Mouse (Mus musculus): ENCODE data around the gene Ifnar1. TPM values are rescaled to one million over a fixed set of nuclear protein-coding genes. Genes with fewer than 3 reads are reported as not detected.

Ifnar1 gene
- total RNA-seq, 1 experiment from 2014 or later: 168 TPM

DNA sequence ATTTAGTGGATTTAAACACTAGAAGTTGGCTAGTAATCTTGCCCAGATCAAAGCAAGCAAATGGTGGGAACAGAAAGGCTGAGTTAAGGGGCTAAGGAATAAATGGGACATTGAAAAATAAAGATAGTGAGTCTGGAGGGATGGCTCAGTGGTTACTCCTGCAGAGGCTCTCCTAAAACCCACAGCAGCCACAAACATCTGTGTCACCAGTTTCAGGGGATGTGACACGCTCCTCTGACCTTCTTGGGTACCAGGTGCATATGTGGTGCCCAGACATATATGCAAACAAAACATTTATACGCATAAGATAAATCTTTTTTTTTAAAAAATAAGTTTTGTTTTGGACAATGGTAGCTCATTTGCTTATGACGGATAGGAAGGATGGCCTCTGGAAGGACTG is 25.6 kb upstream of the Ifnar1 start:
- ATAC-seq (ENCODE audit: extremely low read depth, insufficient number of reproducible peaks, low FRiP score, poor library complexity, severe bottlenecking): 0 out of 2 replicates have a peak, but pooled peaks have one; percentile 27

GRCm38 (mm10) chr16:91459841-91460370 is 25.1 kb upstream of the Ifnar1 start:
- no peak for ATAC-seq (ENCODE audit: extremely low read depth, insufficient number of reproducible peaks, low FRiP score, poor library complexity, severe bottlenecking)

DNA sequence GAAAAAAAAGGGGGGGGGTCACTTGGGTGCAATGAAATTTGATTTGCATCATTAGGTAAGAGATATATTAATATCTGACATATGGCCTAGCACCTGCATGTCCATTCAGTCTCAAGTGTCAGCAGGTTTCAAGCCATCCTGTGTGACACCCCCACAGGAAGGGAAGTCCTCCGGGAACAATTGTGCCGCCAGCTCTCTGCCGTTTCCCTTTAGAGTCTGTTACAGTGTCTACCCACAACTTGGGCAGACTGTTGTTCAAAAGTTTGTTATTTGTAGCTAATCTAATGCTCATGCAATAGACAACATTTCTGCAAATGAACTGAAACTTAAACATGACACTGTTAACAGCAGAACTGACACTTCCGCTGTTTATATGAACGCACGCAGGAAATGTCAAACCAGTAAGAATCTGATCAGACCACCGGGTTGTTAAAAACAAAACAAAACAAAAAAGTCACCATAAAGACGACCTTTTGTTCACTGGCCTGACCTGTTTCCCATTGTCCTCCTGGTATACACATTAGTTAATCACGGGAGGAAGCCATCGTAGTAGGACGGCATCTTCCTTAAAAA is 23.9 kb upstream of the Ifnar1 start:
- no peak for ATAC-seq (ENCODE audit: extremely low read depth, insufficient number of reproducible peaks, low FRiP score, poor library complexity, severe bottlenecking)

GRCm38 (mm10) chr16:91461773-91462181 is 23.3 kb upstream of the Ifnar1 start:
- ATAC-seq (ENCODE audit: extremely low read depth, insufficient number of reproducible peaks, low FRiP score, poor library complexity, severe bottlenecking): no peak

GRCm38 (mm10) chr16:91462644-91463043 is 22.4 kb upstream of the Ifnar1 start:
- no peak for ATAC-seq (ENCODE audit: extremely low read depth, insufficient number of reproducible peaks, low FRiP score, poor library complexity, severe bottlenecking)

DNA sequence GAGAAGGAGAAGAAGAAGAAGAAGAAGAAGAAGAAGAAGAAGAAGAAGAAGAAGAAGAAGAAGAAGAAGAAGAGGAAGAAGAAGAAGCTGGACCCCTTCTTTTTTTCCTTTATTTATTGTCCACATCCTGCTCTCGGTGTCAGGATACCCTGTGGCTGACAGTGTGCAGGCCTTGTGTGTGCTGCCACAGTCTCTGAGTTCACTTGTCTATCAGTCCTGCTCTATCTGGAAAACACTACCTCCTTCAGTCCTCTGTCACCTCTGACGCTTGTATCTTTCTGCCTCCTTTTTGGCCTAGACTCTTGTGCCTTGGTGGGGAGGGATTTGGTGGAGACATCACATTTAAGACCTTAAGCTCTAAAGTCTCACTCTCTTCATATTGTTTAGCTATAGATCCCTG is 21.6 kb upstream of the Ifnar1 start:
- ATAC-seq (ENCODE audit: extremely low read depth, insufficient number of reproducible peaks, low FRiP score, poor library complexity, severe bottlenecking): no peak

DNA sequence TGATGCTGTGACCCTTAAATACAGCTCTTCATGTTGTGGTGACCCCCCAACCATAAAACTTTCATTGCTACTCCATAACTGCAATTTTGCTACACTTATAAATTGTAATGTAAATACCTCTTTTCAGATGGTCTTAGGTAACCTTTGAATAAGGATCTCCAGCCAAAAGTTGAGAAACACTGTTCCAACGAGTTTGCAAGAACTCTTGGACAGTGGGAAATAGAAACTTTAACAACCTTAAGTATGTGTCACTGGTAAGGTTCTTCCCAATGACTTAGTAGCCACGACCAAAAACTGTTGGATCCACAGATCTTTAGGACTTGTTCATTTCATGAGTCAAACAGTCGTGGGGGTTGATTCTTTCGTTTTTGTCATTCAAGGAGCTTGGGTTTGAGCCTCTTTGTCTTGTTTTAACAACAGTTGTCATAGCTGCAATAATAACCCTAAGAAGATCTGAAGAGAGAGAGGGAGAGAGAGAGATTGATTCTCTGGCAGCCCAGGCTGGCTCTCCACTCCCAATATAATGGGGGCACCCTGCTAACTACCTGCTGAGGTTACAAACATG is 21.1 kb upstream of the Ifnar1 start:
- ATAC-seq (ENCODE audit: extremely low read depth, insufficient number of reproducible peaks, low FRiP score, poor library complexity, severe bottlenecking): no peak

GRCm38 (mm10) chr16:91464594-91465504 is 20.2 kb upstream of the Ifnar1 start:
- peak; percentile 83 for ATAC-seq (ENCODE audit: extremely low read depth, insufficient number of reproducible peaks, low FRiP score, poor library complexity, severe bottlenecking)

DNA sequence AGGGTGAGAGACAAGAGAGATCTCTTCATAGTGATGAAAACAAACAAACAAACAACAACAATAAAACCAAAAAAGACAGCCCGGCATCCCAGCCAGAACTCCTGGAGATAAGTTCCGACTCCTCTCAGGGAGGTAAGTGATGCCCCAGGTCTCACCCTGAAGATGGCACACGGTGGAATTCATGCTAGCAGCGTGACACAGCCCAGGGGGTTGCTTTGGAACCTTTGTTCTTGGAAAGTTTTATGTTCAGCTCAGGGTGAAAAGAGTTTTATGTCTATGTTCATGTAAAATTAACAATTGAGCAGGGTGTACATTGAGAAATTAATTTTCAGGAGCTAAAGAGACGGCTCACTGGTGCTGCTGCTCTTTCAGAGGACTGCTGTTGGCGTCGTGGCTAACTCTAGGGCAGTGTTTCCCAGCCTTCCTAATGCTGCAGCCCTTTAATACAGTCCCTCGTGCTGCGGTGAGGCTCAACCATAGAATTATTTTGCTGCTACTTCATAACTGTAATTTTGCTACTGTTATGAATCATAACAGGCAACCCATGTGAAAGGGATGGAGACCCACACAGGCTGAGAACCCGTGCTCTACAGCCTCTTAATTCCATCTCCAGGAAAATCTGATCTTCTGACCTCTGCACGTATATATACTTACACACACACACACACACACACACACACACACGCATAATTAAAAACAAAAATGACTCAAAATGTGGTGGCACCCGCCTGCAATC is 19.4 kb upstream of the Ifnar1 start:
- no peak for ATAC-seq (ENCODE audit: extremely low read depth, insufficient number of reproducible peaks, low FRiP score, poor library complexity, severe bottlenecking)

DNA sequence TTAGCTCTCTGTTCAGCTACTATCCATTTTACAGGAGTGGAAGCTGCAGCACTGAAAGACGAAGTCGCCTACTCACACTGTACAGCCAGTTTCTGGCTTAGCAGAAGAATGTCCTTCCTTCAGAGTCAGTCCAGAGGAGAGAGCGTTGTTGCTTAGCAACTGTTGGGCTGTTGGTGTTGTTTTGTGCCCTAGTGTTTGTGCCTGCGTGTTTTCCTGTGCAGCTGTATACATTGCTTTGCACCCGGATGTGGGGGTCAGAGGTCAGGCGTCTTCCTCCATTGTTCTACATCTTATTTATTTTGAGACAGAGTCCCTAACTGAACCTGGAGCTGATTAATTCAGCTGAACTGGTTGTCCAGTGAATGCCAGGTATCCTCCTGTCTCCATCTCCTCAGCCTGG is 18.5 kb upstream of the Ifnar1 start:
- no peak for ATAC-seq (ENCODE audit: extremely low read depth, insufficient number of reproducible peaks, low FRiP score, poor library complexity, severe bottlenecking)

GRCm38 (mm10) chr16:91470470-91470869 is 14.6 kb upstream of the Ifnar1 start:
- ATAC-seq (ENCODE audit: extremely low read depth, insufficient number of reproducible peaks, low FRiP score, poor library complexity, severe bottlenecking): no peak

DNA sequence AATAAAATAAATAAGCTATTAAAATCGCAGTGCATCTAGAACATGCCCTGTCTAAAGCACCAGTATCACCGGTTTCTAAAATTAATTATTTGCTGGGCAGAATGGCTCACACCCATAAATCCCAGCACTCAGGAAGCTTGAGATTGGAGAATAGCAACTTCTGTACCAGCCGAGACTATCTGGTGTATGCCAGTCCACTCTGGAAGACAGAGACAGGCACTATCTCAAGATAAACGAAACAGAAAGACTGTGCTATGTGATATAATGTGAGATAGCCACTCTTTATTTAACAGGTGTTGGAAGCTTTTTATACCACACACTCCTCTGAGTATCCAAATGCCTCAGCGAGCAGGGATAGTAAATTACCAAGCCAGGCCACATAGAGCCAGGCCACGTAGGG is 13.6 kb upstream of the Ifnar1 start:
- no peak for ATAC-seq (ENCODE audit: extremely low read depth, insufficient number of reproducible peaks, low FRiP score, poor library complexity, severe bottlenecking)

DNA sequence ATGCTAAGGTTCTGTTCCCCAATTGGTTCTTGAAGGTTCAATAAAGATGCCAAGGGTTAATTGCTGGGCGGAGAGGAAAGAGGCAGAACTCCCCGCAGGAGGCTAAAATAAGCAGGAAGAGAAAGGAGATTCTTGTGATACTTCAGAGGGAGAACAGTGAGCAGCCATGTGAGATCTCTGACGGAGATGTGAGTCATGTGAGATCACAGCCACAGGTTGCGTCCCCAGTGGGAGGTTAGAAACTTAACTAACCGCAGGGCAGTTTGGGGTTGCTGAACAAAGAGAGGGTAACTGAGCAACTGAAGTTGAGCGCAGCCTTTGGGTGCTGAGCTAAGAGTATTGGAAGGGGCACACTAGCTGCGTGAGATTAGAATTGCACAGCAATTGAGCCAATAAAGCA is 9.3 kb upstream of the Ifnar1 start:
- peak; percentile 53; the same call in 1 of the 2 replicates for ATAC-seq (ENCODE audit: extremely low read depth, insufficient number of reproducible peaks, low FRiP score, poor library complexity, severe bottlenecking)

DNA sequence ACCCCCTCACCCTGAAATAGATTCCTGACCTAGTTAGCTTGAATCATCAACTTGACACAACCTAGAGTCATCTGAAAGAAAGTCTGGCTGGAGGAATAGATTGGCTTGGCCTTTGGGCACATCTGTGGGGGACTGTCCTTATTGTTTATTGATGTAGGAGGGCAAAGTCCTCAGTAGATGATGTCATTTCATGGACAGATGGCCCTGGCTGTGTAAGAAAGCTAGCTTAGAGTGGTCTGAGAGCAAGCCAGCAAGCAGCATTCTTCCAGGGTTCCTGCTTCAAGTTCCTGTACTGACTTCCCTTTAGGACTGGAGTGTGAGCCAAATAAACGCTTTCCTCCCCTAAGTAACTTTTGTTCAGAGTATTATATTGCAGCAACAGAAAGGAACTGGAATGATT is 7.0 kb upstream of the Ifnar1 start:
- no peak for ATAC-seq (ENCODE audit: extremely low read depth, insufficient number of reproducible peaks, low FRiP score, poor library complexity, severe bottlenecking)

- ATAC-seq (ENCODE audit: extremely low read depth, insufficient number of reproducible peaks, low FRiP score, poor library complexity, severe bottlenecking): peak; percentile 41
Observed at GRCm38 (mm10) chr16:91480517-91480916, 4.5 kb upstream of the Ifnar1 start.

GRCm38 (mm10) chr16:91484387-91484786 is 651 bp upstream of the Ifnar1 start:
- no peak for ATAC-seq (ENCODE audit: extremely low read depth, insufficient number of reproducible peaks, low FRiP score, poor library complexity, severe bottlenecking)

DNA sequence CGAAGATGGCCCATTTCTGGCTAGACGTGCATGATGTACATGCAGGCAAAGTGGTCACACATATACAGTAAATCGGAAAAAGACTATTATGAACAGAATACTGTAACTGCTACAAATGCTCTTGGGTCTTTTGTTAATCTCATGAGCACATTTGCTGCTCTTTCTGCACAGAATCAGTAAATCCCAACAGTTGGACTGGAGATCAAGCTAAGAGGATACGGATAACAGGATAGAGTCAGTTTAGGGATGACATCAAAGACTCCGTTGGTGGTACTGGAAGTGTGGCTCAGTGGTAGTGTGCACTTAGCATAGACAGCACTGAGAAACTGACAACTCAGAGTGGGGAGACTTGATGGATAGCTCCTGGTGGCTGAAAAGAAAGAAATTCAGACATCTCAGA is 803 bp downstream of the Ifnar1 start:
- no peak for ATAC-seq (ENCODE audit: extremely low read depth, insufficient number of reproducible peaks, low FRiP score, poor library complexity, severe bottlenecking)

- no peak for ATAC-seq (ENCODE audit: extremely low read depth, insufficient number of reproducible peaks, low FRiP score, poor library complexity, severe bottlenecking)
Observed at GRCm38 (mm10) chr16:91488066-91488465, 3.0 kb downstream of the Ifnar1 start.

- no peak for ATAC-seq (ENCODE audit: extremely low read depth, insufficient number of reproducible peaks, low FRiP score, poor library complexity, severe bottlenecking)
Observed at GRCm38 (mm10) chr16:91490897-91491296, 5.9 kb downstream of the Ifnar1 start.
